Mouse (Mus musculus) spleen, adult 2 months (tissue): ENCODE results near the gene Appl2.

Experiments used
- CTCF ChIP-seq: fragments of 200-500 bp; IDR thresholded peaks from 2 replicates; pipeline ENCODE4 v1.5.1; 2011; ENCODE audit warnings: mild to moderate bottlenecking, inconsistent platforms; ENCODE audit not compliant: insufficient read depth, insufficient read length, insufficient replicate concordance; ENCODE audit errors: extremely low read depth
- POLR2A ChIP-seq: fragments of 200-500 bp; IDR thresholded peaks from 2 replicates; pipeline ENCODE4 v1.6.1; 2011; ENCODE audit warnings: low read depth, low read length, inconsistent platforms

- TF ChIP-seq POLR2A (no peak), CTCF (no peak)
These were observed 36.7 kb downstream of the Appl2 start for GRCm38 (mm10) chr10:83611863-83612262.
